Mouse (Mus musculus) cortical plate, adult 2 months (tissue): ENCODE measurements around the gene Dapl1.

ENCODE experiments used
- CTCF ChIP-seq: fragments of 200-500 bp; IDR thresholded peaks from 2 replicates; pipeline ENCODE4 v1.5.1; 2011; ENCODE audit warnings: mild to moderate bottlenecking, control low read depth, low read length; ENCODE audit not compliant: insufficient read depth; ENCODE audit errors: extremely low read depth
- POLR2A ChIP-seq: fragments of 200-500 bp; IDR thresholded peaks from 2 replicates; pipeline ENCODE4 v1.6.1; 2011; ENCODE audit warnings: mild to moderate bottlenecking, low read length, control low read depth; ENCODE audit not compliant: insufficient read depth; ENCODE audit errors: extremely low read depth

DNA sequence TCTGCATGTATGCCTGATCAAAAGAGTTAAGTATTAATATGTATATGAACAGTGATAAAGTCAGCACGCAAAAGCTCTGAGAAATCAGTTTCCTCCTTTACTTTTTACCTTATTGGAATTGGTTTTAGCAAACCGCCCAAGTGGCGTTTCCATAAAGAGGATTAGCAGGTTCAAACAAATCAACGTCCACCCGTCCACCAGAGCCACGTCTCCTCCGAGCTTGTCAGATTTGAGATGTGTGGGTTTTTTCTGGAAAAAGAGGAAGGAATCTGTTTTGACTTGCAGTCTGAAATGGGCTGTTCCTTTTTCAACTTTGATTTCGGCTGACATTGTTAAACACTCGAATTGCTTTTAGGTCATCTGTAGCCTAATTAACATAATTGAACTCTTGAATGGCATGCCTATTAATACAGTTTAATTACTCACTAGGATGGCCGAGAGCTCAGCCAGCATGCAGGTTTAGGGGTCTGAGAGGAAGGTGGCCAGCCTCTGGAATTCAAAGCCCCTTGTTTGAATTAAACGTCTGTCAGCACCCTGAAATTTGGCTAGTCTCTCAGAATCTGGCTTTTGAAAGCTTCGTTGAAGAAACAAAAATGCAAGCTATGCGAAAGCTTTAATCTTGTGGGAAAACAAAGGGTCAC lies 9.1 kb downstream of the Dapl1 start:
- TF ChIP-seq CTCF (no peak), POLR2A (no peak)
